Mouse (Mus musculus): ENCODE measurements around the gene Exoc7.

DNA sequence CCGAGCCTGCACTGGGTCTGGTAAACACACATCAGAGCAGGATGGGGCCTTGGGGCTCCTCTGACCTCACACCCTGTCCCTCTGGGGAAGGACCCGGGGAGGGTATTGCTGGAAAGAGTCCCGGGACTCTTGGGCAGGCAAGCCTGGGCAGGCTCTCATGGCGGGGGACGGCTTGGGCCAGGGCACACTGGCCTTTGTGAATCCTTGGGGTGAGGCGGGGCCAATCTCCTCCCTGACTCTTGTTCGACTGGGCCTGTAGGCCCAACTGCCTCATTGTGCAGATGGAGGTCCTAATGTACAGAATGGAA is 23.1 kb upstream of the Exoc7 start:
- TF ChIP-seq CTCF (IDR thresholded peaks at IDR 0.05; ENCODE audit: control insufficient read depth, insufficient read depth, insufficient read length) (no peak), USF1 (IDR thresholded peaks at IDR 0.05; ENCODE audit: low read depth) (no peak), MYOD1 (IDR thresholded peaks at IDR 0.05; ENCODE audit: control insufficient read depth, insufficient read length, low read depth) (no peak), MAX (IDR thresholded peaks at IDR 0.05) (no peak), MYOG (IDR thresholded peaks at IDR 0.05; ENCODE audit: control insufficient read depth, extremely low read depth, insufficient read length) (no peak), CEBPB (IDR thresholded peaks at IDR 0.05; ENCODE audit: low read depth) (no peak)
